Mouse (Mus musculus) large intestine, adult 2 months (tissue): Measurements from ENCODE around the gene Rrp1. TPM values are rescaled to one million over a fixed set of nuclear protein-coding genes. Genes with fewer than 3 reads are reported as not detected.

Experiments used
- DNase-seq: peaks from one replicate; pipeline ENCODE4 v3.0.0-alpha.2; 2012; ENCODE audit warnings: low read depth, low spot score
- WGBS: fragments of 180-500 bp; shearing (Covaris S2); methylation state at CpG from one replicate; pipeline ENCODE4 v1.1.7; 2018; 5-methylcytosine and 5-hydroxymethylcytosine counted together
- polyA plus RNA-seq: library from polyadenylated mRNA; depleted of rRNA; stranded (reverse); fragments of >200 nt; gene quantifications from 2 replicates; pipeline ENCODE4 v1.2.3, GENCODE M21; 2012; rRNA removed

Rrp1 gene
- polyA plus RNA-seq, 1 experiment, result 47.5 TPM

DNA sequence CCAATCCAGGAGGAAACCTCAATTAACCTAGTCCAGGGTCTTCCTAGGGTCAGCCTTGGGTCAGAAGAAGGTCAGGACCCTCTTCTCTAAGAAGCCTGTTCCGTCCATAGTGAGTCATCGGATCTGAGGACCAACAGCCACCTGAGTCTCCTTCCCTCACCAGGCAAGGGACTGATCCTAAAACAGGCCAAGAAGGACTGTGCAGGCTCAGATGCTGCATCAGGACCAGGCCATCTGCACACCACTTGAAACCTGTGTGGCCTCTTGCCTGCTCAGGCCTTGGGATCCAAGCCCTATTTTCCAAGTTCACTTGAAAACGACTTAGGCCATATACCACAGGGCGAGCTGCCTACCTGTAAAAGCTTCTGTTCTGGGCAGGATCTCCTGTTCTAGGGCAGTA is 59.6 kb downstream of the Rrp1 start:
- WGBS, result 77% methylated on average over 4 of the region's 4 CpGs
- no peak for DNase-seq

- no peak for DNase-seq
- WGBS, result 44% methylated on average over 8 of the region's 8 CpGs
These were observed 60.2 kb downstream of the Rrp1 start for GRCm38 (mm10) chr10:78352666-78353030.

DNA sequence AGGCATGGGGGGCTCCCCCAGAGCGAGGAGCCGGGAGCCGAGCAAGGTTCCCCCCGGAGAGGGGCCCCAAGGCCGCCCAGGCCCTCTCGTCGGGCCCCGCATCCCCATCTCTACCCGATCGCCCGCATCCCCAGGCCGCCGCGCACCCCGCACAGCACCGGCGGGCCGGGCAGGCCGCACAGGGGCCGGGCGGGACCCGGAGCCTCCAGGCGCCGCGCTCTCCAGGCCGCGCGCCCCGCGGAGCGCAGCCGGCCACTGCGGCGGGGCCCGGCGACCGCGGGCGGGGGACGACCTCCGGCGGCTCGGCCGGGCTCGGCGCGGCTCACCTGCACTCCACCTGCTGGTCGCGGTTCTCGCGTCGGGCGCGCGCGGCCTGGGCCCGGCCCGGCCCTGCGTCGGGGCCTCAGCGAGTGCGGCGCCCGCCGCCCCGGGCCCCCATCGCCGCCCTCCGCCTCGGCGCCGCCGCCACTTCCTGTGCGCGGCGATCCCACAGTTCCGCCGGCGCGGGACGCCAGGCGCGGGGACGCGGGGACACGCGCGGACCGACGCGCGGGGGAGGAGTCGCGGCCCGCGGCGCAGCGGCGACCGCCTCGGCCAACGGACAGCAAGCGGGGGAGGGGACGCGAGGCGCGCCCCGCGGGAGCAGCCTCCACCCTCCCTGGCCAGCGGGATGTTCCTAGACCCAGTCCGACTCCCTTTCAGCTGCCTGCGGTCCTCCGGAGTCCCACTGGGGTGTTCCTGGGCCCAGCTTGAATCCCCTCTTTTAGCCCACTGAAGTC is 60.8 kb downstream of the Rrp1 start, which contains the start of gene Agpat3:
Gene Agpat3, minus strand, starts transcription at position 603 of the 779 bp plus-strand sequence.
- under 1% methylated on average over 113 of the region's 113 CpGs for WGBS

GRCm38 (mm10) chr10:78351564-78351886 is 61.3 kb downstream of the Rrp1 start:
- DNase-seq, result no peak
- under 1% methylated on average over 13 of the region's 13 CpGs for WGBS

More for the DNA sequence above, 60.8 kb downstream of the Rrp1 start, which contains the start of gene Agpat3:
- no peak for DNase-seq

- 15% methylated on average over 6 of the region's 6 CpGs for WGBS
- no peak for DNase-seq
These were observed 61.9 kb downstream of the Rrp1 start for GRCm38 (mm10) chr10:78350796-78351556.

Other genes starting within 250 kb of the Rrp1 start
- gene D10Jhu81e, start 243.3 kb downstream of the Rrp1 start, polyA plus RNA-seq, result 51.9 and 61.5 TPM in 2 replicates
- gene Pwp2, start 227.9 kb downstream of the Rrp1 start, polyA plus RNA-seq, result 7.9 and 9.2 TPM in 2 replicates
- gene Trappc10, start 168.4 kb downstream of the Rrp1 start, polyA plus RNA-seq, result 53.6 and 84.4 TPM in 2 replicates
- 51.9 and 113 TPM in 2 replicates for gene Agpat3, start 60.6 kb downstream of the Rrp1 start, polyA plus RNA-seq
- 49.7 and 57.2 TPM in 2 replicates for gene Cstb, start 12.6 kb upstream of the Rrp1 start, polyA plus RNA-seq
- gene Pdxk, start 51.9 kb upstream of the Rrp1 start, polyA plus RNA-seq, result 15.0 and 27.4 TPM in 2 replicates
- not detected in 2 replicates for gene Olfr1358, start 104.4 kb upstream of the Rrp1 start, polyA plus RNA-seq
- gene Ilvbl, start 161.3 kb upstream of the Rrp1 start, polyA plus RNA-seq, result 96.0 and 135 TPM in 2 replicates
- gene Syde1, start 178.9 kb upstream of the Rrp1 start, polyA plus RNA-seq, result 10.9 and 11.3 TPM in 2 replicates
- gene Olfr1357, start 205.0 kb upstream of the Rrp1 start, polyA plus RNA-seq, result not detected in 2 replicates